Mouse (Mus musculus) ovary, adult 18-20 months (tissue): Measurements from ENCODE around the gene Ackr1.

ENCODE experiments used
- DNase-seq: peaks from one replicate; pipeline ENCODE4 v3.0.0; 2022; ENCODE audit warnings: low spot score, mixed read lengths

Gene Ackr1

DNA sequence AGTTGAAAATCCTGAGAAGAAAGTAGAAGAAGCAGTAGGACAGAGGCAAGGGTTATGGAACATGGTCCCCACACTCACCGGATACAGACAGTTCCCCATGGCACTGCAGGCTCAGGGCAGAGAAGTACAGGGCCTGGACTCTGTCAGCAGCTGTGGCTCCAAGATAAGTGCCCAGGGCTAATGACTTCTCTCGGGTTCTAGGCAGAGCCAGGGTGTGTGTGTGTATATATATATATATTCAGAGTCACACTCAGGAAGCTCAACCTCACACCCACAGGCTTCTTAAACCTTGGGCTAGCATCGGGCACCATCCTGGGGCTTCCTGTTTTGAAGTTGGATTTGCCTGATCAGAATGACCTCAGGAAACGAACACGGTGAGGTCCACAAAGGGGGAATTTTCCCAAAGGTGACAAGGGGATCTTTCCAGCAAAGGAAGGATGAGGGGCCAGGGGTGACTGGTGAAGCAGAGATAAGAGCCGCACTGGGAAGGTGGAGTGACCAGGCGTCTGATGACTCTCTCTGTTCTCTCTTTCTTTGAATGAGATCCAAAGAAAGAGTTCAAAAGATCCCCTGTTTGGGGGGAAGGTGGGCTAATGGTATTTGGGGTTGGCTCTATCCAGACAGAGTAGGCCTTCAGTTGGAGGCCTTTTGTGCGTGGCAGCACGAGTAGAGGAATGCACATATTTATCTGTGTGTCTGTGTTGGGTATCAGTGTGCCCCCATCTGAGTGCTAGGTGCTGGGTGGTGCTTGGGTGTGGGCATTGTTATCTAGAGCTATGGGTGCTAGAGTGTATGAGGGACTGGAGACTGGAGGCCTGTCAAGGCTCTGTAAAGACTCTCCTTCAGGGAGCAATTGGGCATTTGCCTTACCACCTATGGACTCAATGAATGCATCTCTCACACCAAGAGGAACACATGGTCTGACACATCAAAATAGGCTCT is at the start of gene Ackr1:
Gene Ackr1 (minus strand): TSS at position 439 of the 942 bp plus-strand sequence.
- DNase-seq = no peak

DNA sequence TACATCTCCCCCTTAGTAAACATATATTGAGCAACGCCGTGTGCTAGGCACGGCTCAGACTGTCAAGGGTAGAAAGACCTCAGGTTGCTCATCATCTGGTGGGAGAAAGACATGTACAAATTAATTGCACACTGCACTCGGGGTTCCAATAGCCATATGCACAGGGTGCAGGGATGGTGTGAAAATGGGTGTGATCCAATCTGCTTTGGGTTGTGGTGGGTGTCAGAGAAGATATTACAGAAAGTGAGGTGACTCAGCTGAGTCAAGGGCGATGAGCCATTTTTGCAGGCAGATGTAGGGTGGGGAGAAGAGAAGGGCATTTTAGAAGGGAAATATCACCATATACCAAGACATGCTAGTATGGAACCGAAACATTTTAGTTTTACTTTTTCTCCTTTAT is 47.9 kb upstream of the Ackr1 start:
- DNase-seq = no peak

DNA sequence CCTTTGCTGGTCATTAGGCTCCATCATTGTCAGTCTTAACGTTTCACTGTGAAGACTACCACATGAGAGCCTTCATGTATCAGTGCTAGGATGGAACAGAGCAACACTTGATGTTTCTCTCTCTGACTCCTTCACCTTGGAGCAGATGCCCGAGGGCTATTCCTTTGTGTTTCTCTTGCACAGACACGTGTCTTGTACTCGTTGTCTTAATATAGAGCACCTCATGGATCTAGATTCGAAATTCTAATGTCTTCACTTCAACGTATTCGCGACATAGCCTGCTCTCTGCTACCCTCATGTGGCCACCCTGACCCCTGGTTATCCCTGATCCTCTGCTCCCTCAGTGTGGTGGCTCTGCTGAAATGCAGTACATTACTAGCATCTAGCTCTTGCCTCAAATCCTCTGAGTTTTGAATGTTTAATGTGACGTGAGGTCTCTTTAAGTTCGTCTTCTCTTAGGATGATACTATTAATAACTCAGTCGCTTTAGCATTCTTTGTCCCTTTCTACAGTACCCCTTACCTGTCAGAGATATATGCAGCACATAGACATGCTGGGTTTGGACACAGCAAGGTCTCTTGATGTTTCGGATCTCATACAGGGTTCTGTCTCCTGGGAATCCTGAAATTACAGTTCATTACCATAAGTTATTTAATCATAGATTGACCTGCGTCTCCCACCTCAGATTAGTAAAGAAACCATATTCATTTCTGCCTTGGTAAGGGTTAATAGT is 44.0 kb upstream of the Ackr1 start:
- DNase-seq = no peak

DNA sequence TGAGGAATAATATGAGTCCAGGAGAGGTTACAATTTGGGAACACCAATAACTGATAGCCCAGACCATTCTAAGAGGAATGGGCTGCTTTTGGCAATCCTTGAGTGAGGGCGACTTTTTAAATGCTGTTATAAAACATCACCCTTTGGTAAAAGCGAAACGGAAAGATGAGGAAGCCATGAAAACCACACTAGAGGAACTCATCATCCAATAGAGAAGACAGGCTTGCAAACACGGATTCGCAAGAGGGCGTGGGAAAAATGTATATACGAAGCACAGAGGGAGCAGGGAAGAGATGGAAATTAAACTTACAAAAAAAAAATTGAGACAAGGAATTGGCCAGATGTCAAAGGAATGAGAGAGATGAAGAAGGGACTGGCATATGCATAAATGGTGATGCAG is 40.5 kb upstream of the Ackr1 start:
- DNase-seq = no peak

DNA sequence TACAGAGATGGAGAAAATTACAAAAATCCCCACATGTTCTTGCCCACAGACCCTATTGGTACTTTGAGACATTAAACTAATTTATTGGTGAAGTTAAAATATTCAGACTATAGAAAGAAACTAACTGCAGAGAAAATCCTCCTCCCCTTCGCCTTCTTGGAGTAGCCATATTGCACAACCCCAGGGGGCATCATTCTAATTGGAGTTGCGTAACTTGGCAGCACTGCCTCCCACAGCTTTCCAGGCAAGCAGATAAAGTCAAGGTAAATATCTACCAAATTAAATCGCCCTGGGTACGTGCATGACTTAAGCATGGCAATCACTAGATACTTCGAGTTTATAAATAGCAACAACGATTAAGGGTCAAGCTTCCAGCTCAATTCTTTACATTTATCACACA is 38.0 kb upstream of the Ackr1 start:
- no peak for DNase-seq

DNA sequence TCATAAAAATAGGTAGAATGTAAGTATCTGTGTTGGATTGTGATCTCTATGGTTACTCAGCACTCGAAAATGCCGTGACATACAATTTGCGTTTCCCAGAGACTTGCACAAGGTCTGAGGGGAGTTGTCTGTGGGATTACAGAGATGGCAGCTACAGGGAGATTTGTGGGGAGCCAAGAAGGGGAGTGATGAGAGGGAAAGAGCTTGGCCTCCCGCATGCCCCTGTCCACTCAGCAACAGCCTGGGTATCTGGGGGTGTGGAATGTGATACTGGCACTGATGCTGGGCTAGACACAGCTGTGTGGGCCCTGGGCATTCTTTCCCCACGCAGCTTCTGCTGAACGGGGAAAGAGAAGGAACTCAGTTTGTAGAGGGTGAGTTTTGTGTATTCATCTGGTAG is 36.9 kb upstream of the Ackr1 start:
- DNase-seq = no peak

DNA sequence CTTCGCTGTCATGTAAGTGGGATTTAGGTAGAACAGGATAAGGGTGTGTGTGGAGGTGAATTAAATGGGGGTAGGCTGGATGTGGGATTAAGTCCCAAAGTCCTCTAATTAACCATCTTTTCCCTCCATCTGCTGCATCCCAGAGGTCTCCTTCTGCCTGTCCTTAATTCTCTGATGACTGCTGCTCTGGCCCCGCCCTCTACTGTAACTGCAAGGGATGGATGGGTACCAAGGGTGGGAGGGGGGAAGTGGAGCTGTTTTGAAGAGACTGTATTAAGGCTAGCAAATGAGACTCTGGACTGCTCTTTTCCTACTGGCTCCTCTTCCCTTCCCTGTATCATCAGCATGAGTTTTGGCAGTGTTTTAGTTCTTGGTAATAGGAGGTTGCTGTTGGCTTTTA is 36.1 kb upstream of the Ackr1 start:
- no peak for DNase-seq

DNA sequence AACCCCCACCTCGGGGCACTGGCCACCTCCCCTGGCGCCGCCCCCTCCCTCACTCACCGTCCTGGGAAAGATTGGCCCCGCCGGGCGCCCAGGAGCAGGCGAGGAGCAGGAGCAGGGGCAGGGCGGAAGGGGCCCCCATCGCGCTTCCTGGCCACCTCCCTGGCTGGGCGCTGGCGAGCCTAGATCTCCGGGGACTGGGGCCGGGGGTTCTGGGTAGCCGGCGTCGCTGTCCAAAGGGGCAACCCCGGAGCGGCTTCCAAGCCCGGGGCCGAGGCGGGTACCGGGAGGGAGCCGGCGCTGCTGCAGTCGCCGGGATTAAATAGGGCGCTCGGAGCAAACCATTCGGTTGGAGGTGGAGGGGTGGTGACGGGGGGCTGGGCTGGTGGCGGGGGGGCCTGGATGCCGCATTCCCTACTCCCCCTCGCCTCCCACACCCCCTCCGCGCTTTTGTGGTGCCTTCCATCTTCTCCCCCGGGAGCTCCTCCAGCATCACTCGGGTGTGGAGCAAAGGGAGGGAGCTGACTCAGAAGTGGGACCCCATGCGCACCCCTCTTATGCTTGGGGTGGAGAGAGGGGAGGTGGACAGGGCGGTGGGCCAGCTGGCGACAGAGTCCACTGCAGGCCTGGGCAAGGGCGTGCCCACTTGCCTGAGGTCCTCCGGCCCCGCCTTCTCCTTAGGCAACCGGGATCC is 34.0 kb upstream of the Ackr1 start, which contains the start of gene Cadm3:
Gene Cadm3 (minus strand): TSS at position 340 of the 691 bp plus-strand sequence.
- no peak for DNase-seq

DNA sequence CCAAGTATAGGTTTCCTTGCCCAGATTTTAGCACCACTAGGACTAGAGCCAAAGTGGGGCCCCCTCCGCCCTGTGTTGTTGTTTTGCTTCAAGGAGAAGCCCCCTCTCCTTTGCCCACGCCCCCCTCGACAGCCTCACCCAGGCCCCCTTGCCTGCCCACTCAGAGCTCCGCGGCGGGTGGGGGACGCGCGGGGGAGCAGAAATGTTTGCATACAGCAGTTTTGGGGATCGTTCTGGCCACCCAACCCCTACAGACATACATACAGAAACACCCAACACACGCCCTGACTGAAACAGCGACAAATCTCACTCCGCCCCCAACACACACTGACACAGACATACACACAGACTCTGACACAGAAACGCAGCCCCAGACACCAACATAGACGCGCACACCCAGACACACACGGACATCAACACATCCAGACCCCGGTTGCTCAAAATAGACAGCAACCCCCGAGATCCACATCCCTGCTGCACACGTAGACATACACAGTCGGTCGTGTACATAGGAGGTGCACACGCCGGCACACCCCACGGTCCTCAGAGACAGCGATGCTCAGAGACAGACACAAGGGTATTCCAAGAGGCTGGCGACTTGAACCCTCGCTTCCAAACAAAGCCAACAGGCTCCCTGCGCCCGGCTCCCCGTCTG is 33.3 kb upstream of the Ackr1 start:
- no peak for DNase-seq

DNA sequence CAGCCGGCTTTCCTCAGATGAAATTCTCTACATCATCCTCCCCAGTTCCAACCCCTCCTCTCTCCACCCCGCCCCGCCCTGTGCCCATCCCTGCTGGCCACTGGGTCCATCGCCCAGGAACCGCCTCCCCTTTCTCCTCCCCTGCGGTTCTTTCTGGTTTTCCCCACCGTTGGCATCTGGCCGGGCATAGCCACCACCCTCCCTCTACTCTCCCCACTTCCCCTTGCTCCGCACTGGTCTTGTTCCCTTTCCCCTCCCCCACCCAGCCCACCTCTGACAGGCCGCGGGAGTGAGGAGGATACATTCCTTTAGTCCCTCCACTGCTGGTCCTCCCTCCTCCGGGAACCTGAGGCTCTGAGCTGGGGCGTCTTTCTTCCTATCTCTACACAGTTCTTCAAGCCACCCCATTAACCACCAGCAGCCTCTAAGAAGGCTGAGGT is 32.4 kb upstream of the Ackr1 start:
- DNase-seq = no peak

DNA sequence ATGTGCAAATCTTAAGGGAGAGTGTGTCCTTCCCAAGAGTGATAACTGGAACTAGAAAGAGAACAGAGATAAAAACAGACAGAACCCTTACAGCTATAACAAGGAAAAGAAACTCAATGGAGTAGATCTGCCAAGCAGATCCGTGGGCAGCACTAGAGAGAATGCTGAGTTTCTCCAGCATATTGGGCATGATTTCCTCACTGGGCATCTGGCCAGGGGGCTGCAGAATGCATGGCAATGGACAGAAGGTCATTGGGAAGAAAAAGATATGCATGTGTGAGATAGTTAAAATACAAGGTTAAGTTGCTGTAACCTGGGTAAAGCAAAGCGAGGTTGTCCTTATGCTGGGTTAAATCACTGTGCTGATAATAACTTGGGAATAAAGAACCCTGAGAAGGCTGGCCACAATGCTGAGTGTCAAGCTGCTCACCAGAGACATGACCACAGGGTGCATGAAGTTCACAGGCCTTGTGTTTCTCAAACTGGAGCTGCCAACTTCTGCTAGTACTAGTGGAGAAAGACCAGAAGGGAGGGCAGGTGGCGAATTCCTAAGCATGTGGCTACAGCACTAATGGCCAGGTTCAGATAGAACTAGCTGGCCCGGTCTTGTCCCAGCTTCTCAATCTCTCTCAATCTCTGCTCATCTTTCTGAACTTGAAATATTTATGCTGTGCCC is 30.7 kb upstream of the Ackr1 start:
- peak; percentile 55 for DNase-seq

DNA sequence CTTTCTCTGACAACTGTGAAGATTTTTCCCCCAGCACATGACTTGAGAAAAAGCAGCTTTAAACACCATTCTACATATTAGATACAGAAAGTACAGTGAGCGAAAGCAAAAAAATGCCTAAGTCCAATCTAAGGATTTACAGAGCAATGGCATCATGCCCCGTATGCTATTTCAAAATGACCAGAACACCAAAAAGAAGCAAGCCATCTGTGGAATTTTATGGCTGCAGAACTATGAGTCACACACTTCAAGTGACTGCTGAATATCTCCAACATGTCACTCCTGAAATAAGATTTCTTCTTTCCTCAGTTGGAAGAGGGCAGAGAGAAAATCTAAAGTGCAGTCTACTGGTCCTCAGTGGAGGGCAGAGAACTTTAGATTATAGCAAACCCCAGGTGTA is 29.9 kb upstream of the Ackr1 start:
- no peak for DNase-seq

DNA sequence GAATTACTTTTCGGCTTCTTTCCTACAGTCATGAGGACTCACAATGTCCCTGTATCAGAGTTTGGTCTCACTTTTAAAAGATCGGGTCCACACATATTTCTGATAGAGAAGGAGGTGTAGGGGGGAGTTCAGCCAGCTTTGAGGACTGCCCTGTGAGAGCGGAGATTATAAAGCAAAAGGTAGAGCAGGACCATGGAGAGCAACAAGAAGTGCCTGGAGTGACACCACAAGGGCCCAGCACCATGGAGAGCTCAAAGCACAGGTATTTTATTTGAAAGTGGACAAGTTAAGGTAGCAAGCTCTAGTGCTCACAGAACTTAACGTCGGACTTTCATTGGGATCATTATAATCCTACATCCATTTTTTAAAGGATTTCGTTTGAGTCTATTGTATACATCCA is 28.1 kb upstream of the Ackr1 start:
- DNase-seq = no peak

DNA sequence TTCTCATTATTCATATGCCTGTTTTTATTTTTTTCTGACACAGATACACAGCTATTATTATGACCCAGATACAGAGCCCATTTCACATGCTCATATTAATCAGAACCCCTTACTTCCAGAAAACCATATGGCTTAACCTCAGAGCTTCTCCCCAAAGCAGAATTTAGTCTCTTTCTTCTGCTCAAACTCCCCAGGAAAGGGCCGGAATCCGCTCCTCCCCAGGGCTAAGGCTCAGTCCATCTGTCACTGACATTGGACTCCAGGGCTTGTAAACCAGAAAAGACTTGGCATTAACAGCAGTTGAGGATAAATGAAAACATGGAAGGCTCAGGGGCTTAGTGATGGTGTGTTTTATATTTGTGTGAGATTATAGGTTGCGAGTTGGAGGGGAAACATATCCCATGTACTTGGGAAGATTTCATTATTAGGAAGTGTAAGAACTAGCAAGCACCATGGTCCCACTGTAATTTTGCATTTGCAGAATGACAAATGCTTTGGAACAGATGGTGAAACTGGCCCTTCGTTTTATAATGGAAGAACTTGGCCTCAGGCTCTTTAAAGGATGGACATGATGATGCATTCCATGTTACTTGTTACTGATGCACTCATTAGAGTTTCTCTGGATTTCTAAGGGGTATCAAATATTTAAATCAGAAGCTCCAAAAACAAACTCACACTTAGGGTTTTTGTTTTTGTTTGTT is 26.2 kb upstream of the Ackr1 start:
- DNase-seq = no peak

DNA sequence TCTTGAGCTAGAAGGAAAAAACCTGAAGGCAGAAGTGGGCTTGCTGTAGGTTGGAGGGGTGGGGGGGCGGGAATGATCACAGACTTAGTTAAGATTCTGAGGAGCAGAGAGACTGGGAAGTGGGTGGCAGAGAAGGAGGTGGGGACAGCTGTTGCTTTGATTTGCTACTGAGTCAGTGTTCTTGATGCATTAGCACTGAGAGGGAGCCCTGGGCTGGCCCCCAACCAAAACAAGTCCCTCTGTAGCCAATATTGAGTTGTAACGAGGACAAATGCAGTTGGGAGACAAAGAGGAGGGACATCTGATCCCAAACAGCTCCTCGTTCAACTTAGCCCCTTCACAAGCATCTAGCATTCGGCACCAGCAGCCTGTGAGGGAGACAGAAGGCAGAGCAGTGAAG is 24.2 kb upstream of the Ackr1 start:
- DNase-seq = no peak

DNA sequence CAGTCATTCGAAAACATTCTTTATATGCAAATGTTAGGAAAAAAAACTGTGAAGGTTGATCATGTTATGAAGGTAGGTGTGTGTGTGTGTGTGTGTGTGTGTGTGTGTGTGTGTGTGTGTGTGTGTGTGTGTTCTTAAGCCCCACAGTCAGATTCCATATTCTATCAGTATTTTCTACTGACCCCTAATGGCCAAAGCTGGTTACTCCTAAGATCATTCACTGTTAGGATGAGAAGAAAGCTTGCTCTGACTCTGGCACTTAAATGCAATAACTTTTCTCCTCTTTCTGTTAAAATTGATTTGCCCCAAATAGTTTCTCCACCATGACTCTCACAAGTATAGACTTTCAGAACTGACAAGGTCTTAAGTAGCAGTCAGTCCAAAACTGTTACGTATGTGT is 23.1 kb upstream of the Ackr1 start:
- no peak for DNase-seq

DNA sequence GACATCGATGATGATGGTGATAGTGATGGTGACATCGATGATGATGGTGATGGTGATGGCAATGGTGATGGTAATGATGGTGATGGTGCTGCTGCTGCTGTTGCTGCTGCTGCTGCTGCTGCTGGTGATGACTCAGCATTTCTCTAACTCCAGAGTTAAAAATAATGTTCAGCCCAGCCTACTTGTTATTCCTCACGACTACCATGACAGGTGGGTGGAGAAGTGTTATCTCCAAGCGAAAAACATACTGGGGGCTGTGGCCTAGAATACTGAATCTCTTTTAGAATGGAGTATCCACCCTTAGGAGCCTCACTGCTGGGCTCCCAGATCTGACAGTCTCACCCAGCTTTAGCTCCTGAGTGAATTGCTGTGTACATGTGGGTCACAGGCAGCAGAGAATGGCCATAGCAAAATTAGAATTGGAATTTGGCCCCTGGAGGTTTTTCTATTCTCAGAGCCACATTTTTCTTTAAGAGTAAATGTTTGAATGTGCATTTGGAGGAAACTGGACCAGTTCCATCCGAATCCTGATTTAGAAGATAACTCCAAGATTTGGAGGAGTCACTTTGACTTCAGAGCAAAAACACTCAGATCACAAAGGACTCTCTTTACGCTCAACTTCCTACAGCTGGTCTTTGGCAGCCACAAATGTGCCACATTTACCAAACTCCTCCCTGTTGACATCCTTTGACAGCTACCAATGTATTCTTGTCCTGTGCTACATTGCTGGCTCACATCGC is 21.7 kb upstream of the Ackr1 start:
- DNase-seq = no peak

DNA sequence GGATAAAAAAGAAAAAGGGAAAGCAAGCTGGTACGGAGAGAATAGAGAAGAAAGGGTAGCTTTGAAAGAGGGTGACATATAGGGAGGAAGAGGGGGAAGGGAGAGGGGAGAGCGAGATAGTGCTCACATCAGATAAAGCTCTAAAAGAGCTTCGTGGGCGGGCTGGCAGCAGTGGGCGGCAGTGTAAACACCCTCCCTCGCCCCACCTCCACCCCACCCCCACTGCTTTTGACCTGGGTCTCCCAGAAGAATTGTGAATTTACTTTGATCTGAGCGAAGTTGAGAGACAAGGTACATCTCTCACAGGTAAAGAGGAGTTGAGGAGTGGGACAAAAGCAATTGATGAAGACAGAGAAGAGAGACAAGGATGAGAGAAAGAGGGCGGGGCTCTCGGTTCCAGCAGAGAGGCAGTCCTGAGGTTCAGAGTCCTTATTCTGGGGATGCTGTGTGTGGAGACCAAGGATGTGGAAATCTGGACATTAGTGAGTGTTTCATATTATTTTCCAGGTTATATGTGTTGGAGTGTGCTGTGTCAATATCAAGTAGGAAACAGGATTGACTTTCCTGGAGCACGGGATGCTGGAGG is 16.9 kb upstream of the Ackr1 start, which contains the start of gene Aim2:
Gene Aim2 (plus strand): TSS at position 508 of the 586 bp plus-strand sequence.
- DNase-seq = no peak

DNA sequence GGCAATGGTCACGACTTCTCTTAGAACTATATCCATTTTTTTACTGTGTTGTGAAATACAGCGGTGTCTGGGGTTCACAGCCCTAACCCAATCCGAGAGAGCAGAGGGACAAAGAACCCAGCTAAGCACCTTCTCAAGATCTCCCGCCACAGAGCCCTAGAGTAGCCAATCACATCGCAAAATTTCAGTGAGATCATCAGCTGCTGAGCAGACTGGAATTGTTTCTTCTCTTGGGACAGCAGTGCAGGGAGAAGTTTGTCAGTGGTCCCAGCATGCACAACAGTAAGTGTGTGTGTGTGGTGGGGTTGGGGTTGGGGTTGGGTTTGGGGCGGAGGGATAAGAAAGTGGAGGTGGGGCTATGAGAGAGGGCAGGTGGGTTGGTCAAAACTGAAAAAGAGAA is 16.4 kb upstream of the Ackr1 start:
- no peak for DNase-seq

DNA sequence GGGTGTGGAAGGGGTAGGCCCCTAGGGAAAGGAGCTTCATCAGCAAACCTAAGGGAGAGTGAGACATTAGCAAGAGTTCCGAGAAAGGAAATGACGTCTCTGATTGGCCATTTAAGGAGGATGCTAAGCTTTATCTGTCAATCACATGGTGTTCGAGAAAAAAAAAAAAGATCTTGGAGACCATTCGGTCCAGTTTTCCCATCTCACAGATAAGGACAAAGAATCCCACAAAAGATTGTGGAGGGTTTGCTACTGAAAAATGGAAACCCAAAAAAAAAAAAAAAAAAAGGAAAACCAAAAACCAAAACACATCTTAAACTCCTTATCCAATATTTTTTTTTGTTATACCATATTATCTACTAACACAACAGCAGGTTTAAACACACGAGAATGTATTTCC is 15.6 kb upstream of the Ackr1 start:
- no peak for DNase-seq
